Mouse (Mus musculus) adrenal gland, postnatal 10 days (tissue): ENCODE measurements around the gene Ccdc148. TPM values are rescaled to one million over a fixed set of nuclear protein-coding genes. Genes with fewer than 3 reads are reported as not detected.
A peak's percentile ranks its signal among the peaks of the same experiment; 100 is the strongest.

ENCODE experiments used
- DNase-seq: peaks from one replicate; pipeline ENCODE4 v3.0.0; 2021; ENCODE audit warnings: mixed read lengths
- total RNA-seq, 2 experiments: library from RNA; stranded (reverse); gene quantifications; 2 replicates each; pipeline ENCODE4 v1.2.3; 2021

Ccdc148 gene
- total RNA-seq, 2 experiments from 2014 or later = 1.3 to 1.4 TPM

DNA sequence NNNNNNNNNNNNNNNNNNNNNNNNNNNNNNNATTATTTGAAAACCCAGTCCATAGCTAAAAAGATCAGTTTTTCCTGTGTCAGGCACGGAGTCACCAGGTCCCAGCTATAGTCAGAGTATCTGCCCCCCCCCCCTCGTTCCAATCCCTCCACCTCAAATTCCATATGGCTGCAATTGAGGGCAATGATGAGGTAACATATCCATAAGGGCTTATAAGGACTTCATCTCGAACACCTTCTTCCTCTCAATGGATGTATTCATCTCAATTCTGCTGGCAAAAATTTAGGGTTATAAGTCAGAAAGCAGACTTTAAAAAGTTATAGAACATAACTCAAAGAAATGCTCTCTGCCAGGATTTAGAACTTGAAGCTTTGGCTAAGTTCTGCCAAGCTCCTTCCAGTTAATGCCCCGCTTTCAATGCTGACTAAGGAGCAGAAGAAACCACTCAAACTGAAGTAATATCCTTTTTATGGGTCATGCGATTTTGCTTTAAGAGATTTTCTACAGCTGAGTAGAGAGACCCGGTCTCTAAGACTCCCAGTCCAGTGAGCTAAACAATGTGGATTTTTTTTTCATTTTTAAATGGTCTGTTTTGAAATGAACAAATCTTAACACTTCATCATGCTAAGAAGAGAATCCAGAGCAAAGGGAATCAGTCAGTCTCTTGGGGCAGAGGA lies 111.6 kb downstream of the Ccdc148 start:
- DNase-seq = peak; percentile 22

GRCm38 (mm10) chr2:59043313-59044032 lies 117.0 kb downstream of the Ccdc148 start:
- DNase-seq = no peak

- DNase-seq = peak; percentile 42
Measured at GRCm38 (mm10) chr2:59042616-59043015, 117.9 kb downstream of the Ccdc148 start.

GRCm38 (mm10) chr2:59036433-59036832 lies 124.0 kb downstream of the Ccdc148 start:
- no peak for DNase-seq

DNA sequence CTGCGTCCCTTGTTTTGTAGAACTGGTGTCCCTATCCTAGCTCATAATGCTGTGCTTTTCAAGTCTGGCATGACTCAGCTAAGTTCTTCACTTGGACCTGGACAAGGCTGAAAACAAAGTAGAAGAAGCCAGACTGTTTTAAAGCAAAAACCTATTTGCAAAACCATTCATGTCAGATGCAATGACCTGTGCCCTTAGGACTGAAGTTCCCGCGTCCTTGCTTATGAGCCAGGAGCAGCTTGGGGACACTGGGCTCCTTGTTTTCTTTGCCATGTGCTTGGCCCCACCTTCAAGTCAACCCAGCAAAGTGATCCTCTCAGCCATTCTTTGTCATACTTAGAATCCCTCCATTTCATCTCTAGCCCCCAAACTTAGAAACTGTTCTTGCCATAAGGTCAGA lies 125.3 kb downstream of the Ccdc148 start:
- no peak for DNase-seq

DNA sequence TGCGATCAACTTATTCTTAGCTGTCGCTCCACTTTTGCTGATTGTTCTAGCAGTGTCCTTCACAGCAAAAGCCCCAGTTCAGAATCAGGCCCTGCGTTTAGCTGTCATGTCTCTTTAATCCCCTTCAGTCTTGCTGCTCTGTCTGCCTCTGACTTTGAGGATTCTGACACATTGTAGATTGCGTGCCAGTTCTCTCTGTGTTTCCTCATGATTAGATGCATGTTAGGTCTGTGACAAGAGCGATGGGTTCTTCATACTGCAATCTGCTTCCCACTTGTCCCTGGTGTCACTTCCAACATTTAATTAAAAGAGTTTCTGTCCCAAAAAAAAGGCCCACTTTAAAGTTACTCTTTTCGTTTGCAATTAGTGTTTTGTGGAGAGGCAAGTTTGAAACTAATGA lies 126.2 kb downstream of the Ccdc148 start:
- DNase-seq = no peak

- DNase-seq = no peak
Measured at GRCm38 (mm10) chr2:59024558-59024957, 135.9 kb downstream of the Ccdc148 start.

GRCm38 (mm10) chr2:59007356-59007755 lies 153.1 kb downstream of the Ccdc148 start:
- DNase-seq = no peak

GRCm38 (mm10) chr2:59006567-59007340 lies 153.7 kb downstream of the Ccdc148 start:
- DNase-seq = no peak

- DNase-seq = no peak
Measured at GRCm38 (mm10) chr2:58997151-58997550, 163.3 kb downstream of the Ccdc148 start.

DNA sequence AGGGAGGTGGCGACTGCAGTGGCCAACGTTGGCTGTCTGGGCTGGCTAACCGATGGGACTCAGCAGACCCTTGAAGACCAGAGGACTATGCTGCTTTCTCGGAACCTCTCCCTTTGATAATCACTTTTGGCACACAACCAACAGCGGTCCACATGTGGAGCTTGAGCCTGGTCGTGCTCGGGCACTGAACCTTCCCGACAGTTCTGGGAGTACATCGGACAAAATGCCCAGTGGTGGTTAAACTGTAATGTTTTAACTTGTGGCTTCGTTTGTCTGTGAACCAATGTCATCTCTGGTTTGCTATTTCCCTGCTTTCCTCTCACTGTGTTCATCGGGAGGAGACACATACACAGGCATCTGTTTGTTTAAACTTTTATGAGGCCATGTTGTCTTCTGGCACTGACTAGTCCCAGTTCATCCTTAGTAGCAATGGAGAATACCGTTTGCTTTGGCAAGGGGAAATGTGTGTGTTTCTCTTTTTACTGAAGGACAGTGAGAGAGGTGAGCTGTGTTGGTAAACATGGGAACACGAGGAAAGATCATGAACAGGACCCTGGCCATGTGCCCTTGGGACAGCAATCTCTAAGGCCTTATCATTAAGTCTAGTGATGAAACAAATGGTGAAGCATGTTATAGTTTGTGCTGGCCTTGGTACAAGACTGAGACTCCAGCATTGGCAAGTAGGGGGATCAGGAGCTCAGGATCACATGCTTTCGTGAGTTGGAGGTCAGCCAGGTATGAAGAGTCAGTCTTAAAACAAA lies 167.9 kb downstream of the Ccdc148 start:
- peak; percentile 6 for DNase-seq

DNA sequence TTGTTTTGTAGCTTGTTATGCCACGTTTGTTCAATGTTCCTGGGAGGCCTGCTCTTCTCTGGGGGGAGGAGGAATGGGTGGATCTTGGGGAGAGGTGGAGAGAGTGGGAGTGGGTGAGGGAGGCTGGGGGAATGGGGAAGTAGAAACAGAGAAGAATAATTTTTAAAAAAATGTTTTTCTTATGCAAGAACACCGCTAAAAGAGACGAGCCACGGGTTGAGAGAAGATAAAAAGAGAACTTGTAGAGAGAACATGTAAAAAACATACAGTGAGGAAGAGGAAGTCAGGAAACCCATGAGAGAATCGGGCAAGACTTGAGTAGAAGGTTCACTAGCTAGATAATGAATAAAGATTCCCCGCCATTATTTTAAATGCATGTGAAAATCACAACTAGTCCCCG lies 182.4 kb downstream of the Ccdc148 start:
- no peak for DNase-seq

- DNase-seq = no peak
Measured at GRCm38 (mm10) chr2:58971507-58972275, 188.8 kb downstream of the Ccdc148 start.

DNA sequence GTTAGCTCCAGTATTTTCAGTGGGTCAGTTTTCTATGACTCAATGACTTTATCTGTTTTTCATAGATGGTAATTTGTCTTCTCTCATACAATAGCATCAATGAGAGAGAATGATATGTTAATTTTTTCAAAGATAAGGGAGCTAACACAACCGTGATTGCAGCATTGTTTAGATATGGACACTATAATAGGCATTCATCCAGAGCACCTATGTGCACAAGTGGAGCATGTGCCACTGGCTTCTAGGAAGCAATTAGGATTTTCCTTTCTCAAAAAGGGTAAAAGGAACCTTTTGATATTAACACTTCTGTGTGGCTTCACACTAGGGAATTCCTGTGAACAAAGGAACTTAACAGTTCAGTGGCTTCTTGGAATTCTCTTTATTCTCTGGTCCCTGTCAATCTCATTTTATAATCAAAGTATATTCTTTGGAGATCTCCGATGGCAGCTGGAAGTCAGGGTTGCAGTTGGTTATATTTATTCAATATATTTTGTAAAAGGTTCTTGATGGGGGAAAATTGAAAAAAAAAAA lies 203.6 kb downstream of the Ccdc148 start:
- no peak for DNase-seq

GRCm38 (mm10) chr2:58956351-58956750 lies 204.1 kb downstream of the Ccdc148 start:
- DNase-seq = no peak

DNA sequence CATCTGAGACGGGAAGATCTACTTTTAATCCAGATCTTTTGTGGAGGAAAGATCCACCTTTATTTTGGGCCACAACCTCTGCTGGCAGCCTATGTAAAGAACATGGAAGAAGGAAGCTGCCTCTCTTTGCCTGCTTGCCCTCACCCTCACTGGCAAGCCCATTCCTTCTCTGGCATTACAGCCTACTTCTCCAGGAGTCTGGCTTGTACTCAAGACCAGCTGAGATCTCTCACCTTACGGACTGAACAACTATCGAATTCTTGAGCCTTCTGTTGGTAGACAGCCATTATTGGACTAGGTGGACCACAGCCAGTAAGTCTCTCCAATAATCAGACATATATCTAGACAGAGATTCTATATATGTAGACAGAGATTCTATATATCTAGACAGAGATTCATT lies 208.4 kb downstream of the Ccdc148 start:
- no peak for DNase-seq

GRCm38 (mm10) chr2:58948796-58949195 lies 211.7 kb downstream of the Ccdc148 start:
- DNase-seq = no peak

GRCm38 (mm10) chr2:58941361-58941760 lies 219.1 kb downstream of the Ccdc148 start:
- no peak for DNase-seq

GRCm38 (mm10) chr2:58925551-58925950 lies 234.9 kb downstream of the Ccdc148 start:
- no peak for DNase-seq

GRCm38 (mm10) chr2:58918351-58918750 lies 242.1 kb downstream of the Ccdc148 start:
- no peak for DNase-seq

- no peak for DNase-seq
Measured at GRCm38 (mm10) chr2:58912339-58912738, 248.1 kb downstream of the Ccdc148 start.
